15 mouse cellular contexts compared by ENCODE assay signal in genomic region chr1:40156096-40156495, GRCm38 (mm10).
"Had no signal": no experiment of that assay in that cellular context is flagged by ENCODE, and none has a peak within 500 bp of the region (broad histone marks: within the 10 kb centered on the region; RNA-seq: fewer than 3 reads in every experiment).

No protein-coding gene starts in this region.

- H3K9ac ChIP-seq: neural tube, embryonic 15.5 days; stomach, embryonic 15.5 days had no signal

- H3K36me3 ChIP-seq: neural tube, embryonic 15.5 days; stomach, embryonic 15.5 days had no signal

- H3K4me3 ChIP-seq: neural tube, embryonic 15.5 days; stomach, embryonic 15.5 days had no signal

- DNase-seq: retina, postnatal 1 day; right cerebral cortex, adult 18-20 months; right cerebral cortex, postnatal 14 days; right cerebral cortex, postnatal 25 days; right cerebral cortex, postnatal 4 days; spleen, adult 18-20 months; thymus, adult 18-20 months; thymus, adult 2 months; thymus, postnatal 14 days; thymus, postnatal 25 days; thymus, postnatal 36 days; thymus, postnatal 4 days had no signal

- H3K27me3 ChIP-seq: neural tube, embryonic 15.5 days; stomach, embryonic 15.5 days had no signal

- H3K27ac ChIP-seq: neural tube, embryonic 15.5 days; stomach, embryonic 15.5 days; stomach, postnatal 0 days had no signal

- H3K4me1 ChIP-seq: neural tube, embryonic 15.5 days; stomach, embryonic 15.5 days had no signal

- H3K4me2 ChIP-seq: neural tube, embryonic 15.5 days; stomach, embryonic 15.5 days had no signal

- H3K9me3 ChIP-seq: neural tube, embryonic 15.5 days; stomach, embryonic 15.5 days had no signal
